Mouse (Mus musculus): ENCODE measurements at regions not wholly inside any gene's neighbourhood (a gene's known extent, or its start where the extent isn't known, plus 50 kb on each side); places are given as distances from the start of the nearest gene placed in this dataset.
"Not testable (repeated sequence)": the region's sequence is repeated elsewhere in the genome, so short reads cannot be mapped to it uniquely, and the experiment has no call there.

DNA sequence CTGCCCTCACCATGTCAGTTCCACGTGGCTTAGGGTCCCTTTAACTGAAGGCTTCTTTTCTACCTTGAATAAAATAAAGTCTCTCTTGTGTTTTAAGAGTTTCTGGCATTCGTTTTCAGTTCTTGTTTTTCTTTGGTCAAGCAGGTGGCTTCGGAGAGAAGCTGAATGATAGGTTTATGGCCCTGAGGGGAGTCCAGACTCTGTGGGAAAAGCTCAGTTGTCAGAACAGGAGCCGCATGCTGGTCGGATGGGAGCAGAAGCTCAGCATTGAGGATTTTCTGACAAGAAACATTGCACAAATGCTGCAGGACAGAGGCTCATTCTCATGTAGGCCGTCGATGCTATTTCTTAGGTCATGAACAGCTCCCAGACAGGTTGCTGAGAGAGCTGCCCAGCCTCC, 133.3 kb upstream of the Irx2 start:
- Histone ChIP-seq H3K27ac (replicated peaks) (no peak overlapping the region), H3K9me3 (no peaks in the 10 kb centered on the region), H3K4me1 (replicated peaks) (0 out of 2 replicates have a peak, but pooled peaks cover 3% of the 10 kb centered on the region), H3K9ac (no peak overlapping the region), H3K36me3 (no peaks in the 10 kb centered on the region), H3K4me3 (no peak overlapping the region), H3K4me2 (no peak overlapping the region), H3K27me3 (no peaks in the 10 kb centered on the region)
- no peak for ATAC-seq (ENCODE audit: low FRiP score, low read depth)
- 83% methylated on average over 7 of the region's 7 CpGs for WGBS

DNA sequence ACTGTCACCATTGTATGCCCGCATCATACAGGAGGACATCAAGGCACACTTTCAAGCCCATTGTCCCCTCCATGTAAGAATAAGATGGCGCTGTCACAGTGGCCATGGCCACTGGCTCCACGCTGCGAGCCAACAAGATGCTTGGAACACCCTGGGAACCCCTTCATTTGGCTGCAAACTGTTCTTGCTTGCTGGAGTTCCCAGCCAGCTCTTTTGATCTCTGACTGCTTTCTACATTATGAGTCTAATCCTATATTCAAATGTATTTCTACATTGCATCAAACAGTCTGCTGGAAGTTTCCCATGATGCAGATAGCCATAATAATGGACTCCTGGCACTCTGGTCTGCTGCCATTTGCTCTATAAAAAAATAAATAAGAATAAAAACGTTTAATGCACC, 131.6 kb upstream of the Irx2 start:
- WGBS: 69% methylated on average over 5 of the region's 5 CpGs
- H3K4me1 ChIP-seq (replicated peaks): 0 out of 2 replicates have a peak, but pooled peaks cover 3% of the 10 kb centered on the region
- no peak overlapping the region for H3K9ac ChIP-seq
- H3K4me3 ChIP-seq: no peak overlapping the region
- no peak overlapping the region for H3K4me2 ChIP-seq
- no peaks in the 10 kb centered on the region for H3K27me3 ChIP-seq
- H3K9me3 ChIP-seq: no peaks in the 10 kb centered on the region
- no peak for ATAC-seq (ENCODE audit: low FRiP score, low read depth)
- no peak overlapping the region for H3K27ac ChIP-seq (replicated peaks)
- no peaks in the 10 kb centered on the region for H3K36me3 ChIP-seq

GRCm38 (mm10) chr13:72497521-72497920, 131.1 kb upstream of the Irx2 start:
- Histone ChIP-seq H3K4me1 (replicated peaks) (0 out of 2 replicates have a peak, but pooled peaks cover 3% of the 10 kb centered on the region), H3K36me3 (no peaks in the 10 kb centered on the region), H3K4me3 (no peak overlapping the region), H3K9me3 (no peaks in the 10 kb centered on the region), H3K27ac (replicated peaks) (no peak overlapping the region), H3K4me2 (no peak overlapping the region), H3K9ac (no peak overlapping the region), H3K27me3 (no peaks in the 10 kb centered on the region)
- ATAC-seq (ENCODE audit: low FRiP score, low read depth): no peak
- WGBS: 22% methylated on average over 10 of the region's 10 CpGs

DNA sequence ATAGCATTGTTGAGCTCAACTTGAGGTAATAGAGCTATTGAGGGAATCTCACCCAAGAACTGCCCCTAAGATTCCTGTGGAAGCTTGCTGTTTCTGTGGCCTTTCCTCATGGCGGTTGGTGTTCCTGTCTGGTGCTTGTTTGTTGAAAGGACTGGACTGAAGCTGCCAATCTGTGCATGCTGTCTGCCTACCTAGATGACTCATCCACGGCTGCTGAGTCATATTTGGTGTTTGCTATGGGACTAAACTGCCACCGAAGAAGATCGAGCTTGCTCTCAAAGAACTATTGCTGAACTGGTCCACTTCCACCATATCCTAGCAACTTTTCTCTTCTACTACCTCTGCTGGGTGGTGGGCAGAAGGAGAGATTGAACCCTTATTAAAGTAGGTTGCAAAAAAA, 122.7 kb upstream of the Irx2 start:
- ATAC-seq (ENCODE audit: low FRiP score, low read depth): no peak
- no peak overlapping the region for H3K4me3 ChIP-seq
- no peaks in the 10 kb centered on the region for H3K9me3 ChIP-seq
- no peak overlapping the region for H3K4me2 ChIP-seq
- WGBS: 90% methylated on average over 4 of the region's 4 CpGs
- H3K4me1 ChIP-seq (replicated peaks): no peaks in the 10 kb centered on the region
- no peaks in the 10 kb centered on the region for H3K27me3 ChIP-seq
- H3K27ac ChIP-seq (replicated peaks): no peak overlapping the region
- H3K9ac ChIP-seq: no peak overlapping the region
- H3K36me3 ChIP-seq: no peaks in the 10 kb centered on the region

GRCm38 (mm10) chr13:72538633-72539032, 90.0 kb upstream of the Irx2 start:
- H3K4me3 ChIP-seq: no peak overlapping the region
- no peak overlapping the region for H3K27ac ChIP-seq (replicated peaks)
- H3K4me2 ChIP-seq: no peak overlapping the region
- WGBS: 87% methylated on average over 4 of the region's 4 CpGs
- no peak overlapping the region for H3K9ac ChIP-seq
- H3K9me3 ChIP-seq: no peaks in the 10 kb centered on the region
- no peaks in the 10 kb centered on the region for H3K27me3 ChIP-seq
- no peaks in the 10 kb centered on the region for H3K4me1 ChIP-seq (replicated peaks)
- no peak for ATAC-seq (ENCODE audit: low FRiP score, low read depth)
- no peaks in the 10 kb centered on the region for H3K36me3 ChIP-seq

GRCm38 (mm10) chr13:72541706-72542105, 86.9 kb upstream of the Irx2 start:
- Histone ChIP-seq H3K27me3 (no peaks in the 10 kb centered on the region), H3K4me2 (no peak overlapping the region), H3K36me3 (no peaks in the 10 kb centered on the region), H3K4me3 (no peak overlapping the region), H3K27ac (replicated peaks) (no peak overlapping the region), H3K9ac (no peak overlapping the region), H3K9me3 (no peaks in the 10 kb centered on the region), H3K4me1 (replicated peaks) (no peaks in the 10 kb centered on the region)
- WGBS: 95% methylated on average over 3 of the region's 3 CpGs
- no peak for ATAC-seq (ENCODE audit: low FRiP score, low read depth)

DNA sequence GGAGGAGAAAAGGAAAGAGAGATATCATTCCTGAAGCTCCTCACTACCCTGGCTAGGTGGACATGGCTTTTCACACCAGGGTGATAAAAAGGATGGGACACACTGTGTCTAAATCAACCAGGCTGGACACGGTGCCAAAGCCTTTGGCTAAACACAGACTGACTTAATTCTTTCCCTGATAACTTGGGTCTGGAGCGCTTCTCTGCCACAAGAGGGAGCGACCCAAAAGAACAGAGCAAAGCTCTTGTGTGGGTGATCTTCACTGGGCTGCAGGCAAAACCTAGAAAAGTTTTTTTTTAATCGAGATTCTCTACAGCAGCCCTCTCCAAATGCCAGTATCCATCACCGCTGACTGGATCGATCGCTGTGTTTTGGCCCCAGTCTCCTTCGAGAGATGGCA, 70.7 kb upstream of the Irx2 start:
- no peak for ATAC-seq (ENCODE audit: low FRiP score, low read depth)

GRCm38 (mm10) chr13:72571871-72572270, 56.7 kb upstream of the Irx2 start:
- Histone ChIP-seq H3K27ac (replicated peaks) (no peak overlapping the region), H3K27me3 (no peaks in the 10 kb centered on the region), H3K4me3 (no peak overlapping the region), H3K4me1 (replicated peaks) (no peaks in the 10 kb centered on the region), H3K9me3 (no peaks in the 10 kb centered on the region), H3K9ac (no peak overlapping the region), H3K36me3 (no peaks in the 10 kb centered on the region), H3K4me2 (no peak overlapping the region)
- 53% methylated on average over 7 of the region's 7 CpGs for WGBS
- ATAC-seq (ENCODE audit: low FRiP score, low read depth): no peak

More for the DNA sequence above, 70.7 kb upstream of the Irx2 start:
- no peaks in the 10 kb centered on the region for H3K27me3 ChIP-seq
- no peaks in the 10 kb centered on the region for H3K4me1 ChIP-seq (replicated peaks)
- no peaks in the 10 kb centered on the region for H3K9me3 ChIP-seq
- no peaks in the 10 kb centered on the region for H3K36me3 ChIP-seq
- no peak overlapping the region for H3K4me3 ChIP-seq
- H3K9ac ChIP-seq: no peak overlapping the region
- H3K27ac ChIP-seq (replicated peaks): no peak overlapping the region
- 66% methylated on average over 8 of the region's 8 CpGs for WGBS
- no peak overlapping the region for H3K4me2 ChIP-seq

- Histone ChIP-seq H3K4me1 (replicated peaks) (no peaks in the 10 kb centered on the region), H3K27me3 (no peaks in the 10 kb centered on the region), H3K27ac (replicated peaks) (no peak overlapping the region), H3K4me2 (no peak overlapping the region), H3K9ac (no peak overlapping the region), H3K9me3 (no peaks in the 10 kb centered on the region), H3K36me3 (no peaks in the 10 kb centered on the region), H3K4me3 (no peak overlapping the region)
- WGBS: 29% methylated on average over 1 of the region's 1 CpGs
- ATAC-seq (ENCODE audit: low FRiP score, low read depth): no peak
Measured at GRCm38 (mm10) chr13:72572846-72573245, 55.8 kb upstream of the Irx2 start.

DNA sequence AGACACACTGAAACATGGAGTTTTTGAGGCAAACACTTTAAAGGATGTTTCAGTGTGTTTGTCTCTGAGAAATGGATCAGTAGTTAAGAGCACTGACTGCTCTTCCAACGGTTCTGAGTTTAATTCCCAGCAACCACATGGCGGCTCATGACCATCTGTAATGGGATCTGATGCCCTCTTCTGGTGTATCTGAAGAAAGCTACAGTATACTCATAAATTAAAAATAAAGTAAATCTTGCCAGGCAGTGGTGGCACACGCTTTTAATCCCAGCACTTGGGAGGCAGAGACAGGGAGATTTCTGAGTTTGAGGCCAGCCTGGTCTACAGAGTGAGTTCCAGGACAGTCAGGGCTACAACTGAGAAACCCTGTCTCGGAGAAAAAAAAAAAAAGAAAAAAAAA, 54.5 kb upstream of the Irx2 start:
- H3K36me3 ChIP-seq; H3K4me1 ChIP-seq (replicated peaks); H3K9ac ChIP-seq; H3K4me3 ChIP-seq; H3K27ac ChIP-seq (replicated peaks); H3K9me3 ChIP-seq; ATAC-seq (ENCODE audit: low FRiP score, low read depth); H3K4me2 ChIP-seq; H3K27me3 ChIP-seq: not testable (repeated sequence)
- 72% methylated on average over 4 of the region's 4 CpGs for WGBS

DNA sequence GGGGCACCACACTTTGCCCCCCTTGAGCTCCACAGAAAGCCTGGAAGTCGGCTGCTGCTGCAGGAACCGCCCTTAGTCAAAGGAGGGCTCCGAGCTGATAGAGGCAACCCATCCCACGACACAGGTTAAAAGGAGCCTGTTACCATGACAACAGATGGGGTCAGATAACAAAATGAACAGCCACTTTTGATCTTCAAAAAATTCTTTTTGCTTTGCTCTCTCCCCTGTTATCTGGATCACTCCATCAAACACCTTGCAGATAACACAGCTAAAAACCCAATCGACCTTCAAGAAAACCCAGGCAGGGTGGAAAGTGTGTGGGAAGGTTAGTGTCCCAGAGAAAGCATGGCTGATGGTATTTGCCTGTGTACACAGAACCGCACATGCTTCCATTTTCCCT, 52.1 kb upstream of the Irx2 start:
- no peaks in the 10 kb centered on the region for H3K27me3 ChIP-seq
- H3K4me2 ChIP-seq: no peak overlapping the region
- H3K9me3 ChIP-seq: 0 out of 2 replicates have a peak, but pooled peaks cover 8% of the 10 kb centered on the region
- H3K9ac ChIP-seq: no peak overlapping the region
- ATAC-seq (ENCODE audit: low FRiP score, low read depth): no peak
- H3K27ac ChIP-seq (replicated peaks): no peak overlapping the region
- no peaks in the 10 kb centered on the region for H3K36me3 ChIP-seq
- H3K4me3 ChIP-seq: no peak overlapping the region
- 32% methylated on average over 6 of the region's 6 CpGs for WGBS
- H3K4me1 ChIP-seq (replicated peaks): no peaks in the 10 kb centered on the region

- H3K4me2 ChIP-seq: no peak overlapping the region
- no peak for ATAC-seq (ENCODE audit: low FRiP score, low read depth)
- H3K27me3 ChIP-seq: no peaks in the 10 kb centered on the region
- H3K27ac ChIP-seq (replicated peaks): no peak overlapping the region
- H3K36me3 ChIP-seq: no peaks in the 10 kb centered on the region
- 0 out of 2 replicates have a peak, but pooled peaks cover 8% of the 10 kb centered on the region for H3K9me3 ChIP-seq
- H3K4me1 ChIP-seq (replicated peaks): no peaks in the 10 kb centered on the region
- 89% methylated on average over 3 of the region's 3 CpGs for WGBS
- no peak overlapping the region for H3K4me3 ChIP-seq
- H3K9ac ChIP-seq: no peak overlapping the region
Measured at GRCm38 (mm10) chr13:72578416-72578815, 50.2 kb upstream of the Irx2 start.

Measured in hindbrain, embryonic 15.5 days (tissue).